Mouse (Mus musculus): ENCODE results near the gene Kirrel3. TPM values are rescaled to one million over a fixed set of nuclear protein-coding genes. Genes with fewer than 3 reads are reported as not detected.

Gene Kirrel3
- polyA plus RNA-seq, 1 experiment from 2014 or later, result 0.60 TPM

DNA sequence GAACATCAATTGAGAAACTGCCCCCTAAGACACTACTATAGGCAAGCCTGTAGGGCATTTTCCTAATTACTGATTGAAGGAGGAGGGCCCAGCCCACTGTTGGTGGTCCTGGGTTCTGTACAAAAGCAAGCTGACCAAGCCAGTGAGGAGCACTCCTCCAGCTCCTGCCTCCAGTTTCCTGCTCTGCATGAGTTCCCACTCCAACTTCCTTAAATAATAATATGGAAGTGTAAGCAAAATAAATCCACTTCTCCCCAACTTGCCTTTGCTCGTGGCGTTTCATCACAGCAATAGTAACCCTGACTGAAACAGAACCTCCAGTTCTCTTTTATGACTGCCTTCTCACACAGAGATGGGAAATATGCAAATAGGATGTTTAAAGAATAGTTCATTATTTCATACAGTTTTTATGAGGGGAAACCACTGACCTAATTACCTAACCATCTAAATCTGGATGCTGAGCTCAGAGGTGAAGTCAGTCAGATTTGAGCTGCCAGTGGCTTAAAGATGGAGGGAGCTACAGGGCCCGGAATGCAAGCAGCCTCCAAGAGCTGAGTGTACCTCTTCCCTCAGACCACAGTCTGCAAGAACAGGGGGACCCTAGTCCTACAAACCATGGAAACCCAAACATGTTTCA is 564.3 kb downstream of the Kirrel3 start:
- WGBS, result 60% methylated on average over 3 of the region's 3 CpGs
- ATAC-seq, result no peak
- no peak overlapping the region for H3K4me3 ChIP-seq (ENCODE audit: low read depth, low read length)
- TF ChIP-seq CTCF (IDR thresholded peaks at IDR 0.05; ENCODE audit: low read depth), result no peak
- no peak overlapping the region for H3K4me2 ChIP-seq (replicated peaks; ENCODE audit: low read depth)
- H3K27ac ChIP-seq (ENCODE audit: low read depth, low read length), result no peak overlapping the region
- H3K4me1 ChIP-seq (replicated peaks; ENCODE audit: control insufficient read depth, insufficient read depth, low read length), result peaks cover 10% of the 10 kb centered on the region; the same call in 1 of the 2 replicates
- no peaks in the 10 kb centered on the region for H3K27me3 ChIP-seq (replicated peaks; ENCODE audit: control insufficient read depth, insufficient read depth, low read length)
- H3K9me3 ChIP-seq (ENCODE audit: control insufficient read depth), result no peaks in the 10 kb centered on the region
- peaks cover 93% of the 10 kb centered on the region for H3K36me3 ChIP-seq (ENCODE audit: control insufficient read depth, insufficient read depth)
- H3K9ac ChIP-seq (ENCODE audit: low read depth, low read length), result no peak overlapping the region

DNA sequence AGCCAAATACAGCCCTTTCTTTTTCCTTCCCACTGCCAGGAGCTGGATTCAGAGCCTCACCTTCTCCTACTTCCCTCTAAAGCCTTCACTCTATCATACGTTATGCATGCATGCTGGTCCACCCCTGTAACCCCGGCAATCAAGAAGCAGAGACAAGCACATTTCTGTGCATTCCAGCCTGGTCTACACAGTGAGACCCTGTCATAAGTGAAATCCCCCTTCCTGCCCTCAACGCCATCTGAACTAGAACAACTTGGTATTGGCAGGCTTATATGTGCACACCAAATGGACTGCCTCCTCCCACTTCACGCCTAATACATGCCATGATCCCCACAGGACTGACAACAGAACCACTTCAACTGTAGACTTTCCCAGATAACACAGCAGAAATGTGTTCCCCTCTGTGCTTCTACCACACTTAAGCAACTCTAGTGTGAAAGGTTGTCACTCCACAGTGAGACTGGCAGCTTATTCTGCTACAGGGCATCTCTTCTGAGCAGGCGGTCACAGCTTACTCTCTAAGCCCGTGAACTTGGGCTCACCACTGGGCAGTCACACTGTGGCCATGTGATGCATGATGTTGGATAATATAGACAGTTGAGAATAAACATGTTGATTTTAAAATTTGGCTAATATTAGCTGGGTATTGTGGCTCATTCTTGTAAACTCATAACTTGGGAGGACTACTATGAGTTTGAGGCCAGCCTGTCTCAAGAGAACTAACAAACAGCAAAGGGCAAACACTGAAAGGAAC is 565.2 kb downstream of the Kirrel3 start:
- Histone ChIP-seq H3K4me1 (replicated peaks; ENCODE audit: control insufficient read depth, insufficient read depth, low read length) (peaks cover 10% of the 10 kb centered on the region; the same call in 1 of the 2 replicates), H3K4me3 (ENCODE audit: low read depth, low read length) (no peak overlapping the region), H3K9ac (ENCODE audit: low read depth, low read length) (no peak overlapping the region), H3K27me3 (replicated peaks; ENCODE audit: control insufficient read depth, insufficient read depth, low read length) (no peaks in the 10 kb centered on the region), H3K4me2 (replicated peaks; ENCODE audit: low read depth) (no peak overlapping the region), H3K9me3 (ENCODE audit: control insufficient read depth) (no peaks in the 10 kb centered on the region), H3K36me3 (ENCODE audit: control insufficient read depth, insufficient read depth) (peaks cover 95% of the 10 kb centered on the region), H3K27ac (ENCODE audit: low read depth, low read length) (no peak overlapping the region)
- TF ChIP-seq CTCF (IDR thresholded peaks at IDR 0.05; ENCODE audit: low read depth), result no peak
- 90% methylated on average over 6 of the region's 6 CpGs for WGBS
- ATAC-seq, result no peak

DNA sequence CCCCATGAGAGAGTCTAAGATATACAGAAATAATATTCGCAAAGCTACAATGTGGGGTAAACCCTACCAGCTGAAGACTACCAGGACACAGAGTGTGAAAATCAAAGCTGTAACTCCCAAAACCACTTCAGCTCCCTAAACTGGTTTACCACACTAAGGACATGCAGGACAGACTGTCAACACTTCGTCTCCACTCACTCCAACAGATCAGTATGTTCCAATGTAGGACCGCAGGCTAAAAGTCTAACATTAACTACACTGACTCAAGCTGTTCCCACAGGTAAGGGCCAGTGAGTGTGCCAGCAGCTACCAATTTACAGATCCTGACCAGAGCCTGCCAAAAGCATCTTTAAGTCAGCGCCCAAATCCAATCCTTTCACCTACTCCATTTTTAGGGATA is 566.0 kb downstream of the Kirrel3 start:
- no peaks in the 10 kb centered on the region for H3K9me3 ChIP-seq (ENCODE audit: control insufficient read depth)
- 92% methylated on average over 4 of the region's 4 CpGs for WGBS
- no peak for ATAC-seq
- no peaks in the 10 kb centered on the region for H3K27me3 ChIP-seq (replicated peaks; ENCODE audit: control insufficient read depth, insufficient read depth, low read length)
- 0 out of 2 replicates have a peak, but pooled peaks cover 5% of the 10 kb centered on the region for H3K4me1 ChIP-seq (replicated peaks; ENCODE audit: control insufficient read depth, insufficient read depth, low read length)
- H3K27ac ChIP-seq (ENCODE audit: low read depth, low read length), result no peak overlapping the region
- H3K36me3 ChIP-seq (ENCODE audit: control insufficient read depth, insufficient read depth), result peaks cover 87% of the 10 kb centered on the region
- H3K4me2 ChIP-seq (replicated peaks; ENCODE audit: low read depth), result no peak overlapping the region
- TF ChIP-seq CTCF (IDR thresholded peaks at IDR 0.05; ENCODE audit: low read depth), result no peak
- no peak overlapping the region for H3K4me3 ChIP-seq (ENCODE audit: low read depth, low read length)
- H3K9ac ChIP-seq (ENCODE audit: low read depth, low read length), result no peak overlapping the region

DNA sequence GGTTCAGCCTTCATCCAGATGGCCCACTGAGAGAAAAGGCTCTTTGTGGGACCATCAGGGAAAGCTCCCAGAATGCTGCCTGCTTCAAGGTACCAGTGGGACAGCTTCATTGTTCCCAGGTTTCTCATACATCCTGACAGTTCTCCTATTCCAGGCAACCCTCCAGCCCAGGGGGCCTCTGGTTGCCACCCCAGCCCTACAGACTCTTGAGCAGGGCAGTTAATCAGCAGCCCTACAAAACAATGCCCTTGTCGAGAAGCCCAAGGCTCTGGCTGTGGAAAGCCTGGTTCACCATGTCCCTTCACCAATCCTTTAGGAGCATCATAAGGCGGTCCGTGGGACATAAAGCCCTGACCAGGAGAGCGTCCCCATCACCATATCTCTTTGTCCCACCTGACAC is 567.0 kb downstream of the Kirrel3 start:
- Histone ChIP-seq H3K36me3 (ENCODE audit: control insufficient read depth, insufficient read depth) (peaks cover 77% of the 10 kb centered on the region), H3K27me3 (replicated peaks; ENCODE audit: control insufficient read depth, insufficient read depth, low read length) (no peaks in the 10 kb centered on the region)

DNA sequence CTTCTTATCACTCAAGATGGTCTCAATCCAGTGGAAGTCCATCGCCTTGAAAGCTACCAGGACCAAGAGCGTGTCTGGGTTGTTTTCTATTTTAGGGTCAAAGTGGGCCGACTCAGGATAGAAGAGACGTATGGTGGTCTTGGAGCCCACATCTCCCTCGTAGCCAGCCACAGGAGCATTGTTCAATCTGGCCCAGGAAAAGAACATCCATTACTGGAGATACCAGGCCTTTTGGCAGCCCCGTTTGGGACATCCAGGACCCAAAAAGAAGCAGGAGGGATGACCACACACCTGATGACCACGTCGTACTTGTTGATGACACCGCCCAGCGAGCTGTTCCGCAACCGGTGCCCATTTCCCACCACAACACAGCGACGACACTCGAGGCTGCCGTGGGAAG is 567.4 kb downstream of the Kirrel3 start:
- H3K36me3 ChIP-seq (ENCODE audit: control insufficient read depth, insufficient read depth), result peaks cover 73% of the 10 kb centered on the region
- ATAC-seq, result no peak
- TF ChIP-seq CTCF (IDR thresholded peaks at IDR 0.05; ENCODE audit: low read depth), result no peak
- no peak overlapping the region for H3K27ac ChIP-seq (ENCODE audit: low read depth, low read length)
- WGBS, result 95% methylated on average over 16 of the region's 16 CpGs
- 0 out of 2 replicates have a peak, but pooled peaks cover 5% of the 10 kb centered on the region for H3K4me1 ChIP-seq (replicated peaks; ENCODE audit: control insufficient read depth, insufficient read depth, low read length)
- H3K4me3 ChIP-seq (ENCODE audit: low read depth, low read length), result no peak overlapping the region
- no peak overlapping the region for H3K4me2 ChIP-seq (replicated peaks; ENCODE audit: low read depth)
- H3K9ac ChIP-seq (ENCODE audit: low read depth, low read length), result no peak overlapping the region
- no peaks in the 10 kb centered on the region for H3K27me3 ChIP-seq (replicated peaks; ENCODE audit: control insufficient read depth, insufficient read depth, low read length)
- H3K9me3 ChIP-seq (ENCODE audit: control insufficient read depth), result no peaks in the 10 kb centered on the region

More for the DNA sequence above, 567.0 kb downstream of the Kirrel3 start:
- ATAC-seq, result no peak
- Histone ChIP-seq H3K27ac (ENCODE audit: low read depth, low read length) (no peak overlapping the region), H3K4me3 (ENCODE audit: low read depth, low read length) (no peak overlapping the region), H3K9ac (ENCODE audit: low read depth, low read length) (no peak overlapping the region), H3K4me2 (replicated peaks; ENCODE audit: low read depth) (no peak overlapping the region), H3K4me1 (replicated peaks; ENCODE audit: control insufficient read depth, insufficient read depth, low read length) (0 out of 2 replicates have a peak, but pooled peaks cover 5% of the 10 kb centered on the region), H3K9me3 (ENCODE audit: control insufficient read depth) (no peaks in the 10 kb centered on the region)
- 86% methylated on average over 4 of the region's 4 CpGs for WGBS
- TF ChIP-seq CTCF (IDR thresholded peaks at IDR 0.05; ENCODE audit: low read depth), result no peak

DNA sequence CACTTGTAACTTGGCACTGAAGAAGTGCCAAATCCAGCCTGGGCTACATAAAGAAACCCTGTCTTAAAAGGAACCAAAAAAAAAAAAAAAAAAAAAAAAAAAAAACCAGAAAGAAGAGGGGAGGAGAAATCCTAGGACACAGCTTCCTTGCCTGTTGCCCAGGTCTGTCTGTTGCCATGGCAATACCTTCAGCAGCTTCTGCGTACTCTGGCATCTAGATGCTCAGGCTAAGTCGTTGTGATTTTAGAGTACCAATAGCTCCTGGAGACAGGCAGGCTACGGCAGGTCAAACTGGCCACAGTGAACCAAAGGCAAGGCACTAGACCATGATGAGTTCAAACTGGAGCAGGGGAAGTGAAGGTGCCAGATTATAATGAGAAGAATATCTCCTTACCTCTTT is 568.0 kb downstream of the Kirrel3 start:
- peaks cover 67% of the 10 kb centered on the region for H3K36me3 ChIP-seq (ENCODE audit: control insufficient read depth, insufficient read depth)
- peaks cover 6% of the 10 kb centered on the region; the same call in 1 of the 2 replicates for H3K4me1 ChIP-seq (replicated peaks; ENCODE audit: control insufficient read depth, insufficient read depth, low read length)
- H3K27me3 ChIP-seq (replicated peaks; ENCODE audit: control insufficient read depth, insufficient read depth, low read length), result no peaks in the 10 kb centered on the region
- TF ChIP-seq CTCF (IDR thresholded peaks at IDR 0.05; ENCODE audit: low read depth), result no peak
- no peak overlapping the region for H3K27ac ChIP-seq (ENCODE audit: low read depth, low read length)
- WGBS, result 75% methylated on average over 3 of the region's 3 CpGs
- H3K4me3 ChIP-seq (ENCODE audit: low read depth, low read length), result no peak overlapping the region
- no peak for ATAC-seq
- H3K4me2 ChIP-seq (replicated peaks; ENCODE audit: low read depth), result no peak overlapping the region
- no peaks in the 10 kb centered on the region for H3K9me3 ChIP-seq (ENCODE audit: control insufficient read depth)
- no peak overlapping the region for H3K9ac ChIP-seq (ENCODE audit: low read depth, low read length)
